Mouse (Mus musculus): Measurements from ENCODE around the gene Pfkp. TPM values are rescaled to one million over a fixed set of nuclear protein-coding genes. Genes with fewer than 3 reads are reported as not detected.

The Pfkp gene
- total and polyA plus RNA-seq, 2 experiments from 2014 or later = 187 to 431 TPM

DNA sequence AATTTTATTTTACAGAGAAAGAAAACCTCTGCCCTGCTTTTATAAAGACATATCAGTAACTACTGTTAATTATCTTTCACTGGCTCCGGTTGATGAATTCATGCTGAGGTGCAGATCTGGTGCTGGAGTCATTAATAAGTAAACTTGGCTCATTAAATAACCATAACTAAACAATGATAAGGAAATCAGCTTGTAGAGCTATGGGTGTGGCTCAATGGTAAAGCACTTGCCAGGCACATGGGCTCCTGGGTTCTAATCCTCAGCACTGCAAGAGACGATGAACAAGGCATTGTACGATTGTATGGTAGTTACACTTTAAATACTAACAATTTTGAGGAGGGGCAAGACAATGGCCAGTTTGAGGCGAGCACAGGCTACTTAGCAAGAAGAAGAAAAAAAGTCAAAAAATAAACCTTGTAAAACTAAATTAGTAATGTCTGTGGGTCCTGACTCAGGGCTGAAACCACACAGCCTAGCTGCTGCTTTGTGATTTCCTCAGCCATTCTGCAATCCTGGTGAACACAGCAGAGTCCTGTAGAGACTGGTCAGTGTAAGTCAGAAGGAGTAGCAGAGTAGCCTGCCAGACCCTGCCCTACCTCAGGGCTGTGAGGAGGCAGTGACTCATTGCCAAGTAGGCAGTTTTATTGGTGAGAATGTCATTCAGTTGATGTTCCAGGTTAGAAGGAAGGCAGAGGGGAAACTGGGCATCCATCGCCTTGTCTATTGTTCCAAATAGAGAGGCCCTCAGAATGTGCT lies 34.7 kb downstream of the Pfkp start:
- H3K4me3 ChIP-seq (ENCODE audit: low read depth, low read length) = no peak overlapping the region
- H3K9me3 ChIP-seq (ENCODE audit: low read length) = no peaks in the 10 kb centered on the region
- no peak for TF ChIP-seq CTCF (IDR thresholded peaks at IDR 0.05)
- no peaks in the 10 kb centered on the region for H3K4me1 ChIP-seq (ENCODE audit: insufficient read depth, low read length)
- H3K36me3 ChIP-seq (ENCODE audit: insufficient read depth, low read length) = peaks cover 26% of the 10 kb centered on the region
- no peak overlapping the region for H3K27ac ChIP-seq (ENCODE audit: low read depth, low read length)
- H3K9ac ChIP-seq (replicated peaks; ENCODE audit: low read length, poor library complexity, severe bottlenecking) = no peak overlapping the region
- 90% methylated on average over 5 of the region's 5 CpGs for WGBS
- no peak overlapping the region for H3K4me2 ChIP-seq (ENCODE audit: low read depth, low read length, poor library complexity, severe bottlenecking)
- H3K27me3 ChIP-seq (ENCODE audit: insufficient read depth, low read length) = no peaks in the 10 kb centered on the region
- ATAC-seq (ENCODE audit: low FRiP score) = no peak
- no peak for DNase-seq (ENCODE audit: low spot score)

GRCm38 (mm10) chr13:6602786-6603409 lies 45.7 kb downstream of the Pfkp start:
- H3K27ac ChIP-seq (ENCODE audit: low read depth, low read length) = no peak overlapping the region
- no peak overlapping the region for H3K4me2 ChIP-seq (ENCODE audit: low read depth, low read length, poor library complexity, severe bottlenecking)
- DNase-seq (ENCODE audit: low spot score) = no peak
- no peaks in the 10 kb centered on the region for H3K9me3 ChIP-seq (ENCODE audit: low read length)
- no peak for ATAC-seq (ENCODE audit: low FRiP score)
- peaks cover 41% of the 10 kb centered on the region for H3K36me3 ChIP-seq (ENCODE audit: insufficient read depth, low read length)
- 86% methylated on average over 10 of the region's 10 CpGs for WGBS
- H3K4me3 ChIP-seq (ENCODE audit: low read depth, low read length) = no peak overlapping the region
- no peaks in the 10 kb centered on the region for H3K27me3 ChIP-seq (ENCODE audit: insufficient read depth, low read length)
- TF ChIP-seq CTCF (IDR thresholded peaks at IDR 0.05) = peak; percentile 36
- H3K4me1 ChIP-seq (ENCODE audit: insufficient read depth, low read length) = no peaks in the 10 kb centered on the region
- H3K9ac ChIP-seq (replicated peaks; ENCODE audit: low read length, poor library complexity, severe bottlenecking) = no peak overlapping the region

DNA sequence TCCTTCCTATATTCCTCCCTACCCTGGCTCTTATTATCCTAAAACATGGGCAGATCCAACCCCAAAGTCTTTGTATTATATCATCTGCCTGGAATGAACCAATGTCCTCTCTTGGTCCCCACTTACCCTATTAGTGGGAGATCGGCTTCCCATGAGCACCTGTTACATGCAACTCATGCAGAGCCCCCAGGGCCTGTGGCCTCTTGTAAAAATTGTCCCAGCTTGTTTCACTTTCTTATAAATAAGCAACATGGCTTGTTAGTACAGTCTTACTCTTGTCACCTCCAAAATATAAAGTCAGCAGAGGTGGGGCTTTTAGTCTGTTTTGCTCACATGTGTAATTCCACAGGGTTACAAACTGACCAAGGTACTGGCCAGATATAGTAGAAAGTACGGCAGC lies 46.9 kb downstream of the Pfkp start:
- H3K4me2 ChIP-seq (ENCODE audit: low read depth, low read length, poor library complexity, severe bottlenecking) = no peak overlapping the region
- peaks cover 44% of the 10 kb centered on the region for H3K36me3 ChIP-seq (ENCODE audit: insufficient read depth, low read length)
- 90% methylated on average over 2 of the region's 2 CpGs for WGBS
- no peak overlapping the region for H3K4me3 ChIP-seq (ENCODE audit: low read depth, low read length)
- H3K9ac ChIP-seq (replicated peaks; ENCODE audit: low read length, poor library complexity, severe bottlenecking) = no peak overlapping the region
- no peaks in the 10 kb centered on the region for H3K4me1 ChIP-seq (ENCODE audit: insufficient read depth, low read length)
- no peaks in the 10 kb centered on the region for H3K27me3 ChIP-seq (ENCODE audit: insufficient read depth, low read length)
- no peak for TF ChIP-seq CTCF (IDR thresholded peaks at IDR 0.05)
- no peaks in the 10 kb centered on the region for H3K9me3 ChIP-seq (ENCODE audit: low read length)
- DNase-seq (ENCODE audit: low spot score) = no peak
- no peak overlapping the region for H3K27ac ChIP-seq (ENCODE audit: low read depth, low read length)
- no peak for ATAC-seq (ENCODE audit: low FRiP score)

GRCm38 (mm10) chr13:6600626-6601025 lies 48.0 kb downstream of the Pfkp start:
- Histone ChIP-seq H3K9ac (replicated peaks; ENCODE audit: low read length, poor library complexity, severe bottlenecking) (no peak overlapping the region), H3K4me2 (ENCODE audit: low read depth, low read length, poor library complexity, severe bottlenecking) (no peak overlapping the region), H3K36me3 (ENCODE audit: insufficient read depth, low read length) (peaks cover 44% of the 10 kb centered on the region), H3K27ac (ENCODE audit: low read depth, low read length) (no peak overlapping the region), H3K27me3 (ENCODE audit: insufficient read depth, low read length) (no peaks in the 10 kb centered on the region), H3K4me1 (ENCODE audit: insufficient read depth, low read length) (no peaks in the 10 kb centered on the region), H3K9me3 (ENCODE audit: low read length) (no peaks in the 10 kb centered on the region), H3K4me3 (ENCODE audit: low read depth, low read length) (no peak overlapping the region)
- TF ChIP-seq CTCF (IDR thresholded peaks at IDR 0.05) = no peak
- 85% methylated on average over 8 of the region's 8 CpGs for WGBS
- no peak for ATAC-seq (ENCODE audit: low FRiP score)
- DNase-seq (ENCODE audit: low spot score) = no peak

GRCm38 (mm10) chr13:6597801-6598200 lies 50.8 kb downstream of the Pfkp start:
- Histone ChIP-seq H3K27ac (ENCODE audit: low read depth, low read length) (no peak overlapping the region), H3K4me3 (ENCODE audit: low read depth, low read length) (no peak overlapping the region), H3K4me2 (ENCODE audit: low read depth, low read length, poor library complexity, severe bottlenecking) (no peak overlapping the region), H3K4me1 (ENCODE audit: insufficient read depth, low read length) (no peaks in the 10 kb centered on the region), H3K9me3 (ENCODE audit: low read length) (no peaks in the 10 kb centered on the region), H3K36me3 (ENCODE audit: insufficient read depth, low read length) (peaks cover 26% of the 10 kb centered on the region), H3K9ac (replicated peaks; ENCODE audit: low read length, poor library complexity, severe bottlenecking) (no peak overlapping the region), H3K27me3 (ENCODE audit: insufficient read depth, low read length) (no peaks in the 10 kb centered on the region)
- 94% methylated on average over 16 of the region's 16 CpGs for WGBS
- TF ChIP-seq CTCF (IDR thresholded peaks at IDR 0.05) = no peak
- no peak for DNase-seq (ENCODE audit: low spot score)
- ATAC-seq (ENCODE audit: low FRiP score) = no peak

- Histone ChIP-seq H3K36me3 (ENCODE audit: insufficient read depth, low read length) (peaks cover 14% of the 10 kb centered on the region), H3K4me3 (ENCODE audit: low read depth, low read length) (no peak overlapping the region), H3K4me2 (ENCODE audit: low read depth, low read length, poor library complexity, severe bottlenecking) (no peak overlapping the region), H3K4me1 (ENCODE audit: insufficient read depth, low read length) (no peaks in the 10 kb centered on the region), H3K27me3 (ENCODE audit: insufficient read depth, low read length) (no peaks in the 10 kb centered on the region), H3K27ac (ENCODE audit: low read depth, low read length) (no peak overlapping the region), H3K9me3 (ENCODE audit: low read length) (no peaks in the 10 kb centered on the region), H3K9ac (replicated peaks; ENCODE audit: low read length, poor library complexity, severe bottlenecking) (no peak overlapping the region)
- no peak for ATAC-seq (ENCODE audit: low FRiP score)
- TF ChIP-seq CTCF (IDR thresholded peaks at IDR 0.05) = no peak
- 91% methylated on average over 4 of the region's 4 CpGs for WGBS
- DNase-seq (ENCODE audit: low spot score) = no peak
These were observed 53.2 kb downstream of the Pfkp start for GRCm38 (mm10) chr13:6595403-6595802.
